Mouse (Mus musculus) brown adipose tissue, adult 24 weeks (tissue): ENCODE results near the gene Gm14399. TPM values are rescaled to one million over a fixed set of nuclear protein-coding genes. Genes with fewer than 3 reads are reported as not detected.

Source experiments
- polyA plus RNA-seq: library from polyadenylated mRNA; stranded (reverse); fragments of >200 nt; gene quantifications from 2 replicates; pipeline ENCODE4 v1.2.4, GENCODE M21; 2012; ENCODE audit not compliant: missing spikeins, insufficient read depth, insufficient read length

The Gm14399 gene
- polyA plus RNA-seq, 1 experiment = 21.5 TPM

Other genes starting within 250 kb of the Gm14399 start
- 1.4 and 1.9 TPM in 2 replicates for gene Gm14444, start 131.8 kb downstream of the Gm14399 start, polyA plus RNA-seq
- gene Gm14393, start 74.2 kb downstream of the Gm14399 start, polyA plus RNA-seq = not detected in 2 replicates
- gene Gm14443, start 33.9 kb upstream of the Gm14399 start, polyA plus RNA-seq = 0.54 and 1.1 TPM in 2 replicates
- gene Gm14391, start 64.9 kb upstream of the Gm14399 start, polyA plus RNA-seq = 3.7 and 8.2 TPM in 2 replicates
- 8.0 and 11.8 TPM in 2 replicates for gene Gm14440, start 133.1 kb upstream of the Gm14399 start, polyA plus RNA-seq
- 29.6 and 34.6 TPM in 2 replicates for gene Gm4631, start 196.2 kb upstream of the Gm14399 start, polyA plus RNA-seq
- 2.6 and 3.3 TPM in 2 replicates for gene Zfp968, start 230.4 kb upstream of the Gm14399 start, polyA plus RNA-seq